Mouse (Mus musculus): ENCODE measurements around the gene G6pc. TPM values are rescaled to one million over a fixed set of nuclear protein-coding genes. Genes with fewer than 3 reads are reported as not detected.
"Not testable (repeated sequence)": the region's sequence is repeated elsewhere in the genome, so short reads cannot be mapped to it uniquely, and the experiment has no call there.

The G6pc gene
- polyA plus RNA-seq (2012; rRNA removed) (not detected in 2 replicates), polyA plus RNA-seq (2014; fragmentation: Nextera tagmentation; extraction: Ambion mirVana) (not detected in 2 replicates)

- no peak within 1 kb of the TSS for H3K27ac ChIP-seq (replicated peaks; ENCODE audit: low read depth, low read length)
- WGBS = 88% methylated on average over 8 of the region's 8 CpGs
Measured at GRCm38 (mm10) chr11:101367326-101367935, at the start of gene G6pc. Gene G6pc, plus strand, starts transcription at chr11:101367561.

GRCm38 (mm10) chr11:101323609-101324008 lies 43.8 kb upstream of the G6pc start:
- Histone ChIP-seq H3K4me2 (replicated peaks; ENCODE audit: low read depth, low read length, severe bottlenecking) (no peak overlapping the region), H3K27me3 (ENCODE audit: control insufficient read depth, insufficient read depth, low read length) (no peaks in the 10 kb centered on the region), H3K4me1 (ENCODE audit: control insufficient read depth, insufficient read depth, low read length) (no peaks in the 10 kb centered on the region), H3K9ac (ENCODE audit: low read depth, low read length, severe bottlenecking) (no peak overlapping the region), H3K4me3 (replicated peaks; ENCODE audit: low read length) (no peak overlapping the region), H3K9me3 (ENCODE audit: control insufficient read depth, low read length) (no peaks in the 10 kb centered on the region), H3K27ac (replicated peaks; ENCODE audit: low read depth, low read length) (no peak overlapping the region), H3K36me3 (ENCODE audit: control insufficient read depth, insufficient read depth, low read length) (peaks cover 71% of the 10 kb centered on the region)
- WGBS = 21% methylated on average over 4 of the region's 4 CpGs
- ATAC-seq (ENCODE audit: low FRiP score, low read depth) (no peak), DNase-seq (ENCODE audit: low spot score) (peak; percentile 75)
- no peak for TF ChIP-seq POLR2A (IDR thresholded peaks at IDR 0.05; ENCODE audit: borderline replicate concordance, extremely low read depth, insufficient read depth, insufficient read length)

More at GRCm38 (mm10) chr11:101367326-101367935, at the start of gene G6pc:
- Histone ChIP-seq H3K36me3 (ENCODE audit: control insufficient read depth, insufficient read depth, low read length) (no peaks in the 10 kb centered on the region), H3K27me3 (ENCODE audit: control insufficient read depth, insufficient read depth, low read length) (no peaks in the 10 kb centered on the region), H3K4me1 (ENCODE audit: control insufficient read depth, insufficient read depth, low read length) (no peaks in the 10 kb centered on the region), H3K9me3 (ENCODE audit: control insufficient read depth, low read length) (no peaks in the 10 kb centered on the region), H3K4me3 (replicated peaks; ENCODE audit: low read length) (no peak within 1 kb of the TSS), H3K9ac (ENCODE audit: low read depth, low read length, severe bottlenecking) (no peak within 1 kb of the TSS), H3K4me2 (replicated peaks; ENCODE audit: low read depth, low read length, severe bottlenecking) (no peak within 1 kb of the TSS)
- ATAC-seq (ENCODE audit: low FRiP score, low read depth) (no peak), DNase-seq (ENCODE audit: low spot score) (no peak)
- no peak for TF ChIP-seq POLR2A (IDR thresholded peaks at IDR 0.05; ENCODE audit: borderline replicate concordance, extremely low read depth, insufficient read depth, insufficient read length)

DNA sequence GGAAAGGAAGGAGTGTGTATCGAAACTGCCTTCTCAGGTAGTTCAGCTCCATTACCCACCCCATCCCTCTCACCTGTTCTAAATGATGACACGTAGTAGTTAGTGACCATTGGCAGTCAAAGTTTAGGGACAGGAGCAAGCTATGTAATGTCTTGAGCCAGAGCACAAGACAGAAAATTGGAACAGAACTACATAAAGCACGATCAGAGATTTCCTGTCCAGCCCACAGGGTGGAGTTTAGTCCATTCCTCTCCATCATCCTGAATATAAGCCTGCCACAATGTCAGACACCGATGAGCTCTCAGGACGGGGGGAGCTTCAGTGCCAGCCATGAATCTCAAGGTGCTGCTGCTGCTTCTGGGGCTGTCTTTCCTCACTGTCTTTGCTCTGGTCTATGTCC lies 42.6 kb upstream of the G6pc start, which contains the start of gene Aoc2:
Gene Aoc2 (plus strand): TSS at position 301 of the 400 bp plus-strand sequence.
- Histone ChIP-seq H3K4me2 (replicated peaks; ENCODE audit: low read depth, low read length, severe bottlenecking) (no peak within 1 kb of the TSS), H3K36me3 (ENCODE audit: control insufficient read depth, insufficient read depth, low read length) (peaks cover 59% of the 10 kb centered on the region)

DNA sequence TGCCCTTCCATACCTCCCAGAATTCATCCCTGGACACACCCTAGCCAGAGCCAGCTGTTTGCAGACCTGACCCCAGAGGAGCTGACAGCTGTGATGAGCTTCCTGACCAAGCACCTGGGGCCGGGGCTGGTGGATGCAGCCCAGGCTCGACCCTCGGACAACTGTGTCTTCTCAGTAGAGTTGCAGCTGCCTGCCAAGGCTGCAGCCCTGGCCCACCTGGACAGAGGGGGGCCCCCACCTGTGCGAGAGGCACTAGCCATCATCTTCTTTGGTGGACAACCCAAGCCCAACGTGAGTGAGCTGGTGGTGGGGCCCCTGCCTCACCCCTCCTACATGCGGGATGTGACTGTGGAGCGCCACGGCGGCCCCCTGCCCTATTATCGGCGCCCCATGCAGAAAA lies 42.2 kb upstream of the G6pc start:
- not testable (repeated sequence) for H3K27ac ChIP-seq (replicated peaks; ENCODE audit: low read depth, low read length); H3K4me3 ChIP-seq (replicated peaks; ENCODE audit: low read length); H3K4me1 ChIP-seq (ENCODE audit: control insufficient read depth, insufficient read depth, low read length); H3K27me3 ChIP-seq (ENCODE audit: control insufficient read depth, insufficient read depth, low read length); DNase-seq (ENCODE audit: low spot score); H3K4me2 ChIP-seq (replicated peaks; ENCODE audit: low read depth, low read length, severe bottlenecking); H3K9me3 ChIP-seq (ENCODE audit: control insufficient read depth, low read length); H3K9ac ChIP-seq (ENCODE audit: low read depth, low read length, severe bottlenecking); ATAC-seq (ENCODE audit: low FRiP score, low read depth)
- peaks cover 55% of the 10 kb centered on the region for H3K36me3 ChIP-seq (ENCODE audit: control insufficient read depth, insufficient read depth, low read length)
- 90% methylated on average over 8 of the region's 11 CpGs for WGBS

More for the DNA sequence above, 42.6 kb upstream of the G6pc start, which contains the start of gene Aoc2:
- 97% methylated on average over 5 of the region's 5 CpGs for WGBS
- TF ChIP-seq POLR2A (IDR thresholded peaks at IDR 0.05; ENCODE audit: borderline replicate concordance, extremely low read depth, insufficient read depth, insufficient read length) = no peak
- Histone ChIP-seq H3K9me3 (ENCODE audit: control insufficient read depth, low read length) (no peaks in the 10 kb centered on the region), H3K4me1 (ENCODE audit: control insufficient read depth, insufficient read depth, low read length) (no peaks in the 10 kb centered on the region), H3K9ac (ENCODE audit: low read depth, low read length, severe bottlenecking) (no peak within 1 kb of the TSS), H3K4me3 (replicated peaks; ENCODE audit: low read length) (no peak within 1 kb of the TSS), H3K27me3 (ENCODE audit: control insufficient read depth, insufficient read depth, low read length) (no peaks in the 10 kb centered on the region), H3K27ac (replicated peaks; ENCODE audit: low read depth, low read length) (no peak within 1 kb of the TSS)
- DNase-seq (ENCODE audit: low spot score) (no peak), ATAC-seq (ENCODE audit: low FRiP score, low read depth) (no peak)

- Histone ChIP-seq H3K4me2 (replicated peaks; ENCODE audit: low read depth, low read length, severe bottlenecking) (no peak overlapping the region), H3K27ac (replicated peaks; ENCODE audit: low read depth, low read length) (no peak overlapping the region), H3K9me3 (ENCODE audit: control insufficient read depth, low read length) (no peaks in the 10 kb centered on the region), H3K9ac (ENCODE audit: low read depth, low read length, severe bottlenecking) (no peak overlapping the region), H3K4me1 (ENCODE audit: control insufficient read depth, insufficient read depth, low read length) (no peaks in the 10 kb centered on the region), H3K27me3 (ENCODE audit: control insufficient read depth, insufficient read depth, low read length) (no peaks in the 10 kb centered on the region), H3K36me3 (ENCODE audit: control insufficient read depth, insufficient read depth, low read length) (peaks cover 45% of the 10 kb centered on the region), H3K4me3 (replicated peaks; ENCODE audit: low read length) (no peak overlapping the region)
- no peak for DNase-seq (ENCODE audit: low spot score)
- WGBS = 82% methylated on average over 11 of the region's 11 CpGs
- no peak for TF ChIP-seq POLR2A (IDR thresholded peaks at IDR 0.05; ENCODE audit: borderline replicate concordance, extremely low read depth, insufficient read depth, insufficient read length)
- ATAC-seq (ENCODE audit: low FRiP score, low read depth) = no peak
Measured at GRCm38 (mm10) chr11:101326147-101326546, 41.2 kb upstream of the G6pc start.
